Mouse (Mus musculus): ENCODE data around the gene Inpp4b. TPM values are rescaled to one million over a fixed set of nuclear protein-coding genes. Genes with fewer than 3 reads are reported as not detected.
A peak's percentile ranks its signal among the peaks of the same experiment; 100 is the strongest.

Gene Inpp4b
- total and polyA plus RNA-seq, 3 experiments = 7.3 to 73.4 (median 68.9) TPM

DNA sequence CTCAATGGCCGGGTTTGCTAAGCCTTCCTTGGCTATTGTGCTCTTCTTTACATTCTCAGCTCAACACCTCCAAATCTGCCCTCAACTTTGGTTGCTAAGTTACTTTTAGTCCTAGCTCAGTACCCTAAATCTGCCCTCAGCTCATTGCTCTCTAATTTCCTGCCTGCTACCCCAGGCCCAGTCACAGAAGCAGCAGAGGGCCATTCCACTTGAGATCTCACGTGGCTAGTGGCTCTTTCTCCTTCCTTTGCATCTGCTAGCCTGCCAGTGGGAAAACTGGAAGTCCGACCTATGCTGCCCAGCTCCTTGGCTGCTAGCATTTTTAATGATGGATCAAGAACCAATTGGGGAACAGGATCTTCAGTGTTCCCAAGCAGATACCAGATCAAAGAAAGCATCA lies 472.4 kb downstream of the Inpp4b start:
- peaks cover 2% of the 10 kb centered on the region; the same call in 1 of the 2 replicates for H3K36me3 ChIP-seq (ENCODE audit: control insufficient read depth, insufficient read depth, low read length)
- TF ChIP-seq CTCF (IDR thresholded peaks at IDR 0.05) = no peak
- TF ChIP-seq EP300 (IDR thresholded peaks at IDR 0.05; ENCODE audit: insufficient read depth, low read depth, low read length) = no peak
- no peak for TF ChIP-seq POLR2A (IDR thresholded peaks at IDR 0.05; ENCODE audit: insufficient read depth, low read depth, low read length)
- H3K79me2 ChIP-seq (replicated peaks; ENCODE audit: control insufficient read depth, insufficient read depth, low read length) = no peaks in the 10 kb centered on the region
- H3K9ac ChIP-seq (ENCODE audit: low read depth, low read length) = no peak overlapping the region
- intact Hi-C loops (cut with DNase I) = loop anchor here (5.0 kb wide), 2 partner anchors 213 to 467 kb away; no protein-coding TSS in a partner anchor
- no peak overlapping the region for H3K27ac ChIP-seq
- H3K27me3 ChIP-seq (ENCODE audit: control insufficient read depth, insufficient read depth, low read length) = no peaks in the 10 kb centered on the region
- no peak overlapping the region for H3K4me3 ChIP-seq
- WGBS = 87% methylated on average over 3 of the region's 3 CpGs
- no peak for DNase-seq
- H3K4me1 ChIP-seq (ENCODE audit: control insufficient read depth, insufficient read depth, low read length) = peaks cover 3% of the 10 kb centered on the region

- no peak overlapping the region for H3K9ac ChIP-seq (ENCODE audit: low read depth, low read length)
- no peaks in the 10 kb centered on the region for H3K27me3 ChIP-seq (ENCODE audit: control insufficient read depth, insufficient read depth, low read length)
- DNase-seq = no peak
- TF ChIP-seq EP300 (IDR thresholded peaks at IDR 0.05; ENCODE audit: insufficient read depth, low read depth, low read length) (no peak), CTCF (IDR thresholded peaks at IDR 0.05) (no peak), POLR2A (IDR thresholded peaks at IDR 0.05; ENCODE audit: insufficient read depth, low read depth, low read length) (no peak)
- peaks cover 3% of the 10 kb centered on the region for H3K4me1 ChIP-seq (ENCODE audit: control insufficient read depth, insufficient read depth, low read length)
- peaks cover 2% of the 10 kb centered on the region; the same call in 1 of the 2 replicates for H3K36me3 ChIP-seq (ENCODE audit: control insufficient read depth, insufficient read depth, low read length)
- H3K27ac ChIP-seq = no peak overlapping the region
- WGBS = 86% methylated on average over 4 of the region's 4 CpGs
- H3K4me3 ChIP-seq = no peak overlapping the region
- H3K79me2 ChIP-seq (replicated peaks; ENCODE audit: control insufficient read depth, insufficient read depth, low read length) = no peaks in the 10 kb centered on the region
- intact Hi-C loops (cut with DNase I) = no loop called here
These were observed 473.2 kb downstream of the Inpp4b start for GRCm38 (mm10) chr8:81815551-81815950.

DNA sequence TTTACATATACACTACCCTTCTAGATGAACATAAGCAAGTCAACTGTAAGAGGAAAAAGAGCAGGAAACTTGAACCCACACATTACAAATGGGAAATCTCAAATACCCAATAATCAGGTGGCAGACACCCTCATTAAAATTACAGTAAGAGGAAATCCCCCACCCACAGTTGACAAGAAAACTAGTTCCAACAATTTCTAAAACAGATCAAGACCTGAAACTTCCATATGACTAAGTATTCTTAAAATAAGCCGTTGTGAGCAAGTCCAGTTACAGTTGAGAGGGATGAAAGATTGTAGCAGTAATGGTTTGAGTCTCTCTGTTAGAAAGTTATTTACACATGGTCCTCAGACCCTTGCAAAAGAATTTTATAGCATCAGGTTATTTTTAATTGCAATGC lies 480.8 kb downstream of the Inpp4b start:
- intact Hi-C loops (cut with DNase I) = loop anchor here (10.0 kb wide), 1 partner anchor 122 kb away; no protein-coding TSS in a partner anchor
- Histone ChIP-seq H3K9ac (ENCODE audit: low read depth, low read length) (no peak overlapping the region), H3K4me1 (ENCODE audit: control insufficient read depth, insufficient read depth, low read length) (peaks cover 4% of the 10 kb centered on the region), H3K4me3 (no peak overlapping the region), H3K79me2 (replicated peaks; ENCODE audit: control insufficient read depth, insufficient read depth, low read length) (no peaks in the 10 kb centered on the region), H3K27me3 (ENCODE audit: control insufficient read depth, insufficient read depth, low read length) (no peaks in the 10 kb centered on the region), H3K36me3 (ENCODE audit: control insufficient read depth, insufficient read depth, low read length) (peaks cover 7% of the 10 kb centered on the region; the same call in 1 of the 2 replicates), H3K27ac (no peak overlapping the region)
- no peak for DNase-seq
- TF ChIP-seq POLR2A (IDR thresholded peaks at IDR 0.05; ENCODE audit: insufficient read depth, low read depth, low read length) (no peak), EP300 (IDR thresholded peaks at IDR 0.05; ENCODE audit: insufficient read depth, low read depth, low read length) (no peak), CTCF (IDR thresholded peaks at IDR 0.05) (no peak)
- 79% methylated on average over 1 of the region's 1 CpGs for WGBS

- intact Hi-C loops (cut with DNase I) = loop anchor here (10.0 kb wide), 1 partner anchor 120 kb away; no protein-coding TSS in a partner anchor
- DNase-seq = no peak
- 19% methylated on average over 2 of the region's 2 CpGs for WGBS
- H3K27me3 ChIP-seq (ENCODE audit: control insufficient read depth, insufficient read depth, low read length) = no peaks in the 10 kb centered on the region
- TF ChIP-seq EP300 (IDR thresholded peaks at IDR 0.05; ENCODE audit: insufficient read depth, low read depth, low read length) = no peak
- TF ChIP-seq CTCF (IDR thresholded peaks at IDR 0.05) = no peak
- no peak for TF ChIP-seq POLR2A (IDR thresholded peaks at IDR 0.05; ENCODE audit: insufficient read depth, low read depth, low read length)
- H3K79me2 ChIP-seq (replicated peaks; ENCODE audit: control insufficient read depth, insufficient read depth, low read length) = no peaks in the 10 kb centered on the region
- H3K4me1 ChIP-seq (ENCODE audit: control insufficient read depth, insufficient read depth, low read length) = peaks cover 4% of the 10 kb centered on the region
- no peak overlapping the region for H3K9ac ChIP-seq (ENCODE audit: low read depth, low read length)
- H3K36me3 ChIP-seq (ENCODE audit: control insufficient read depth, insufficient read depth, low read length) = peaks cover 7% of the 10 kb centered on the region; the same call in 1 of the 2 replicates
- H3K27ac ChIP-seq = peak overlapping the region; percentile 63
- H3K4me3 ChIP-seq = no peak overlapping the region
These were observed 482.6 kb downstream of the Inpp4b start for GRCm38 (mm10) chr8:81824975-81825374.

GRCm38 (mm10) chr8:81826406-81826805 lies 484.1 kb downstream of the Inpp4b start:
- no peak for DNase-seq
- H3K36me3 ChIP-seq (ENCODE audit: control insufficient read depth, insufficient read depth, low read length) = peaks cover 7% of the 10 kb centered on the region; the same call in 1 of the 2 replicates

DNA sequence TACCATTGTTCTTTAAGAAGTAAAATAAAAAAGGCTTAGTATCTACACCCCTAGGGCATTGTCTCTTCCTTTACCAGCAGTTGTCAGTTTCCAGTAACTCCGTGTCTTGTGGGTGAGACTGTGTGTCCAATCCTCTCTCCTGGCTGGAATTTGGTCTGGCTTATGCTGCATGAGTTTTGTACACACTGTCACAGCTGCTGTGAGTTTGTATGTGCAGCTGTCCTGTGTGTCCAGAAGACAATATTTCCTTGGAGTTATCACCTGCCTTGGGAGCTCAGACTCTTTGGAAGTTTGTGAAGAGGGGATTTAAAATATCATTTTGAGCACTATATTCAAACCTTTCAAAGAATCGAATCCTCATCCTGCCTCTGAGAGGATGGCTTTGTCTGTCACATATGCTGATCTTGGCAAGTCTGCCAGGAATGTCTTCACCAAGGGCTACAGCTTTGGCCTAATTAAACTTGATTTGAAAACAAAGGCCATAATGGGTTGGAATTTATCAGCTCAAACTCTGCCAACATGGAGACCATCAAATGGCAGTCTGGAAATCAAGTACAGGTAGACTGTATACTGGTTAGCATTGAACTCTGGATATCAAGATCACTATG lies 485.1 kb downstream of the Inpp4b start:
- TF ChIP-seq EP300 (IDR thresholded peaks at IDR 0.05; ENCODE audit: insufficient read depth, low read depth, low read length) (no peak), POLR2A (IDR thresholded peaks at IDR 0.05; ENCODE audit: insufficient read depth, low read depth, low read length) (no peak), CTCF (IDR thresholded peaks at IDR 0.05) (no peak)
- peaks cover 7% of the 10 kb centered on the region; the same call in 1 of the 2 replicates for H3K36me3 ChIP-seq (ENCODE audit: control insufficient read depth, insufficient read depth, low read length)
- H3K4me1 ChIP-seq (ENCODE audit: control insufficient read depth, insufficient read depth, low read length) = peaks cover 4% of the 10 kb centered on the region
- intact Hi-C loops (cut with DNase I) = loop anchor here (10.0 kb wide), 1 partner anchor 117 kb away; no protein-coding TSS in a partner anchor
- no peak overlapping the region for H3K4me3 ChIP-seq
- 46% methylated on average over 2 of the region's 2 CpGs for WGBS
- no peaks in the 10 kb centered on the region for H3K27me3 ChIP-seq (ENCODE audit: control insufficient read depth, insufficient read depth, low read length)
- no peaks in the 10 kb centered on the region; the same call in 1 of the 2 replicates for H3K79me2 ChIP-seq (replicated peaks; ENCODE audit: control insufficient read depth, insufficient read depth, low read length)
- H3K27ac ChIP-seq = peak overlapping the region; percentile 53
- H3K9ac ChIP-seq (ENCODE audit: low read depth, low read length) = no peak overlapping the region
- no peak for DNase-seq

More at GRCm38 (mm10) chr8:81826406-81826805, 484.1 kb downstream of the Inpp4b start:
- Histone ChIP-seq H3K27me3 (ENCODE audit: control insufficient read depth, insufficient read depth, low read length) (no peaks in the 10 kb centered on the region), H3K4me3 (no peak overlapping the region), H3K4me1 (ENCODE audit: control insufficient read depth, insufficient read depth, low read length) (peaks cover 4% of the 10 kb centered on the region), H3K79me2 (replicated peaks; ENCODE audit: control insufficient read depth, insufficient read depth, low read length) (no peaks in the 10 kb centered on the region; the same call in 1 of the 2 replicates), H3K27ac (peak overlapping the region; percentile 53), H3K9ac (ENCODE audit: low read depth, low read length) (no peak overlapping the region)
- intact Hi-C loops (cut with DNase I) = loop anchor here (10.0 kb wide), 1 partner anchor 118 kb away; no protein-coding TSS in a partner anchor
- 39% methylated on average over 2 of the region's 2 CpGs for WGBS
- TF ChIP-seq CTCF (IDR thresholded peaks at IDR 0.05) = no peak
